Mouse (Mus musculus): ENCODE measurements around the gene Fam171a1. TPM values are rescaled to one million over a fixed set of nuclear protein-coding genes. Genes with fewer than 3 reads are reported as not detected.

The Fam171a1 gene
- polyA plus RNA-seq, 1 experiment from 2014 or later: 7.6 TPM

Small RNA genes lying within 50 kb of the gene (microRNA-seq; reads per million reads assigned to microRNA genes)
- not detected for gene Gm27306

Other genes with a start within 250 kb of the Fam171a1 start
- gene Nmt2, start 170.0 kb downstream of the Fam171a1 start, polyA plus RNA-seq (2016; fragmentation: Nextera tagmentation; extraction: Ambion mirVana): 21.7 and 21.8 TPM in 2 replicates
- gene Rpp38, start 218.4 kb downstream of the Fam171a1 start, polyA plus RNA-seq (2016; fragmentation: Nextera tagmentation; extraction: Ambion mirVana): 19.7 TPM in 2 replicates
- 0.37 and 0.93 TPM in 2 replicates for gene Acbd7, start 221.9 kb downstream of the Fam171a1 start, polyA plus RNA-seq (2016; fragmentation: Nextera tagmentation; extraction: Ambion mirVana)